Mouse (Mus musculus): ENCODE results near the gene Tnrc6c. TPM values are rescaled to one million over a fixed set of nuclear protein-coding genes. Genes with fewer than 3 reads are reported as not detected.

Tnrc6c gene
- polyA plus RNA-seq, 1 experiment: 19.5 TPM

- TF ChIP-seq POLR2A (IDR thresholded peaks at IDR 0.05; ENCODE audit: borderline replicate concordance, control insufficient read depth, low read depth, low read length) (no peak), CTCF (IDR thresholded peaks at IDR 0.05; ENCODE audit: control insufficient read depth, insufficient read depth, low read length) (no peak)
- peaks cover 1% of the 10 kb centered on the region; the same call in 1 of the 2 replicates for H3K4me1 ChIP-seq (ENCODE audit: control insufficient read depth, insufficient read depth, low read length)
- WGBS: 90% methylated on average over 26 of the region's 26 CpGs
- H3K27ac ChIP-seq (ENCODE audit: control insufficient read depth, insufficient read depth, low read depth, low read length, poor library complexity): no peak overlapping the region
- H3K4me3 ChIP-seq (replicated peaks; ENCODE audit: control insufficient read depth, low read depth, low read length): no peak overlapping the region
Measured at GRCm38 (mm10) chr11:117760374-117761119, 106.5 kb downstream of the Tnrc6c start.

GRCm38 (mm10) chr11:117761801-117762200, 107.7 kb downstream of the Tnrc6c start:
- TF ChIP-seq CTCF (IDR thresholded peaks at IDR 0.05; ENCODE audit: control insufficient read depth, insufficient read depth, low read length): no peak
- no peak for TF ChIP-seq POLR2A (IDR thresholded peaks at IDR 0.05; ENCODE audit: borderline replicate concordance, control insufficient read depth, low read depth, low read length)
- no peak overlapping the region for H3K27ac ChIP-seq (ENCODE audit: control insufficient read depth, insufficient read depth, low read depth, low read length, poor library complexity)
- WGBS: 90% methylated on average over 13 of the region's 13 CpGs
- no peak overlapping the region for H3K4me3 ChIP-seq (replicated peaks; ENCODE audit: control insufficient read depth, low read depth, low read length)
- peaks cover 1% of the 10 kb centered on the region; the same call in 1 of the 2 replicates for H3K4me1 ChIP-seq (ENCODE audit: control insufficient read depth, insufficient read depth, low read length)

- Histone ChIP-seq H3K4me3 (replicated peaks; ENCODE audit: control insufficient read depth, low read depth, low read length) (no peak overlapping the region), H3K27ac (ENCODE audit: control insufficient read depth, insufficient read depth, low read depth, low read length, poor library complexity) (no peak overlapping the region), H3K4me1 (ENCODE audit: control insufficient read depth, insufficient read depth, low read length) (peaks cover 1% of the 10 kb centered on the region; the same call in 1 of the 2 replicates)
- 80% methylated on average over 12 of the region's 12 CpGs for WGBS
- no peak for TF ChIP-seq POLR2A (IDR thresholded peaks at IDR 0.05; ENCODE audit: borderline replicate concordance, control insufficient read depth, low read depth, low read length)
- TF ChIP-seq CTCF (IDR thresholded peaks at IDR 0.05; ENCODE audit: control insufficient read depth, insufficient read depth, low read length): no peak
Measured at GRCm38 (mm10) chr11:117762246-117762645, 108.2 kb downstream of the Tnrc6c start.

GRCm38 (mm10) chr11:117764319-117764718, 110.2 kb downstream of the Tnrc6c start:
- 90% methylated on average over 9 of the region's 9 CpGs for WGBS
- Histone ChIP-seq H3K27ac (ENCODE audit: control insufficient read depth, insufficient read depth, low read depth, low read length, poor library complexity) (peak overlapping the region; percentile 66; the same call in 1 of the 2 replicates), H3K4me3 (replicated peaks; ENCODE audit: control insufficient read depth, low read depth, low read length) (no peak overlapping the region), H3K4me1 (ENCODE audit: control insufficient read depth, insufficient read depth, low read length) (peaks cover 4% of the 10 kb centered on the region; the same call in 1 of the 2 replicates)
- TF ChIP-seq CTCF (IDR thresholded peaks at IDR 0.05; ENCODE audit: control insufficient read depth, insufficient read depth, low read length): no peak
- TF ChIP-seq POLR2A (IDR thresholded peaks at IDR 0.05; ENCODE audit: borderline replicate concordance, control insufficient read depth, low read depth, low read length): no peak

GRCm38 (mm10) chr11:117765361-117765760, 111.3 kb downstream of the Tnrc6c start:
- Histone ChIP-seq H3K4me1 (ENCODE audit: control insufficient read depth, insufficient read depth, low read length) (peaks cover 4% of the 10 kb centered on the region; the same call in 1 of the 2 replicates), H3K27ac (ENCODE audit: control insufficient read depth, insufficient read depth, low read depth, low read length, poor library complexity) (no peak overlapping the region), H3K4me3 (replicated peaks; ENCODE audit: control insufficient read depth, low read depth, low read length) (no peak overlapping the region)
- no peak for TF ChIP-seq POLR2A (IDR thresholded peaks at IDR 0.05; ENCODE audit: borderline replicate concordance, control insufficient read depth, low read depth, low read length)
- TF ChIP-seq CTCF (IDR thresholded peaks at IDR 0.05; ENCODE audit: control insufficient read depth, insufficient read depth, low read length): no peak
- WGBS: 90% methylated on average over 5 of the region's 5 CpGs

- Histone ChIP-seq H3K4me3 (replicated peaks; ENCODE audit: control insufficient read depth, low read depth, low read length) (no peak overlapping the region), H3K4me1 (ENCODE audit: control insufficient read depth, insufficient read depth, low read length) (peaks cover 4% of the 10 kb centered on the region; the same call in 1 of the 2 replicates), H3K27ac (ENCODE audit: control insufficient read depth, insufficient read depth, low read depth, low read length, poor library complexity) (no peak overlapping the region)
- WGBS: 86% methylated on average over 3 of the region's 3 CpGs
- TF ChIP-seq CTCF (IDR thresholded peaks at IDR 0.05; ENCODE audit: control insufficient read depth, insufficient read depth, low read length) (no peak), POLR2A (IDR thresholded peaks at IDR 0.05; ENCODE audit: borderline replicate concordance, control insufficient read depth, low read depth, low read length) (no peak)
Measured at GRCm38 (mm10) chr11:117766275-117766674, 112.2 kb downstream of the Tnrc6c start.

DNA sequence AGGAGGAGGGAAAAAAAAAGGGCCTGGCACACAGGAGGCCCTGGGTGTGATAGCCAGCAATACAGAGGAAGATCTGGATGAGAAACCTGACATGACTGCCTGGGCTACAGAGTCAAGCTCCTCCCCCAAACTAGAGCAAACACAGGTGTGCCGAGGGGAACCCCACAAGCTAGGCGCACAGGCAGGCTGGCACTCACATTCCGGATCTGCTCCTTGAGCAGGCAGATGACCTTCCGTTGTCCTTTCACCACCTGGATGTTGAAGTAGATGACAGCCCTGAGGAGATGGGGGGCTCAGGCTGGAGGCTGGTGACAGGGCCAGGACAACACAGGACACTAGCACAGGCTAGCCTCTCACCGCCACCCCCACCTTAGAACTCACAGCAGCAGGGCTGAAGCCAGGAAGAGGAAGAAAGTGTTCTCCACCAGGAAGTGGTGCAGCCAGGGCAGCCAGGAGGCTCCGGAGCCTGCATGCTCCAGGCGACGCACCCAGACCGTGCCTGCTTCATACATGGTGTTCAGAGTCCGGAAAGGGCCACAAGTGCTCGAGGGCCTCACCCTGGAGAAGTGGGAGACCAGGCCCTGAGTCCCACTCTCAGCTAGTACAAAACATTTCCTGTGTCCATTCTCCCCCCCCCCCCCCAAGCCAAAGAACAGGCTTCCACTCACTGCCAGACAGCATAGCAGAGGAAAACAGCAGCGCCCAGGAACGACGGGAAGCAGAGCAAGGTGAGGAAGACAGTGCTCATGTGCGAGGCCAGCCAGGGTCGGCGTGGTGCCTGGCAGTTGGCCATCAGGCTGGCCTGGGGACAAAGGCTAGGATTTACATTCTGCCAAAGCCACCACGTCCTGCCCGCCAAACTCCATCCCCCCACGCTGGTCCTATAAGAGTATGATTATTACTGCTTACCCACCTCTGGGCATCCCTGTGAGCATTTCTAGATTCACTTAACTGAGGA, 114.9 kb downstream of the Tnrc6c start:
- TF ChIP-seq POLR2A (IDR thresholded peaks at IDR 0.05; ENCODE audit: borderline replicate concordance, control insufficient read depth, low read depth, low read length) (no peak), CTCF (IDR thresholded peaks at IDR 0.05; ENCODE audit: control insufficient read depth, insufficient read depth, low read length) (no peak)
- Histone ChIP-seq H3K4me1 (ENCODE audit: control insufficient read depth, insufficient read depth, low read length) (peaks cover 8% of the 10 kb centered on the region), H3K27ac (ENCODE audit: control insufficient read depth, insufficient read depth, low read depth, low read length, poor library complexity) (peak overlapping the region; percentile 22; the same call in 1 of the 2 replicates), H3K4me3 (replicated peaks; ENCODE audit: control insufficient read depth, low read depth, low read length) (no peak overlapping the region)
- WGBS: 80% methylated on average over 20 of the region's 20 CpGs

GRCm38 (mm10) chr11:117769683-117770047, 115.6 kb downstream of the Tnrc6c start:
- no peak for TF ChIP-seq CTCF (IDR thresholded peaks at IDR 0.05; ENCODE audit: control insufficient read depth, insufficient read depth, low read length)
- TF ChIP-seq POLR2A (IDR thresholded peaks at IDR 0.05; ENCODE audit: borderline replicate concordance, control insufficient read depth, low read depth, low read length): no peak
- 94% methylated on average over 7 of the region's 7 CpGs for WGBS
- no peak overlapping the region for H3K4me3 ChIP-seq (replicated peaks; ENCODE audit: control insufficient read depth, low read depth, low read length)
- H3K4me1 ChIP-seq (ENCODE audit: control insufficient read depth, insufficient read depth, low read length): peaks cover 10% of the 10 kb centered on the region
- no peak overlapping the region for H3K27ac ChIP-seq (ENCODE audit: control insufficient read depth, insufficient read depth, low read depth, low read length, poor library complexity)
